Mouse (Mus musculus) limb, embryonic 11.5 days (tissue): ENCODE measurements around the gene Trim2. TPM values are rescaled to one million over a fixed set of nuclear protein-coding genes. Genes with fewer than 3 reads are reported as not detected.

Source experiments
- ATAC-seq: fragments of 200-750 bp; cut with Nextera tagmentation; 2 replicates; pipeline ENCODE4 v1.8.0; 2017; ENCODE audit warnings: low read depth; ENCODE audit not compliant: insufficient number of reproducible peaks, low FRiP score, low TSS enrichment
- DNase-seq: peaks from one replicate; pipeline ENCODE4 v3.0.0-alpha.2; 2015; ENCODE audit warnings: low spot score
- H3K27ac ChIP-seq: fragments of 300-500 bp; sonication (generic); replicated peaks from 2 replicates; pipeline ENCODE4 v1.5.1; 2014; ENCODE audit warnings: low read depth, mild to moderate bottlenecking, low read length
- H3K27me3 ChIP-seq: fragments of 300-500 bp; sonication (generic); 2 replicates; pipeline ENCODE4 v1.6.1; 2014; ENCODE audit warnings: mild to moderate bottlenecking, low read length, mixed read lengths; ENCODE audit not compliant: control insufficient read depth, insufficient read depth
- H3K36me3 ChIP-seq: fragments of 300-500 bp; sonication (generic); 2 replicates; pipeline ENCODE4 v1.6.1; 2014; ENCODE audit warnings: mild to moderate bottlenecking, low read length, moderate library complexity, mixed read lengths; ENCODE audit not compliant: control insufficient read depth, insufficient read depth
- H3K4me1 ChIP-seq: fragments of 300-500 bp; sonication (generic); 2 replicates; pipeline ENCODE4 v1.6.1; 2014; ENCODE audit warnings: low read length, mixed read lengths; ENCODE audit not compliant: control insufficient read depth, insufficient read depth
- H3K4me2 ChIP-seq: fragments of 300-500 bp; sonication (generic); 2 replicates; pipeline ENCODE4 v1.6.1; 2014; ENCODE audit warnings: low read depth, mild to moderate bottlenecking, moderate library complexity; ENCODE audit not compliant: severe bottlenecking
- H3K4me3 ChIP-seq: fragments of 300-500 bp; sonication (generic); 2 replicates; pipeline ENCODE4 v1.5.1; 2014; ENCODE audit warnings: low read depth, low read length
- H3K9ac ChIP-seq: fragments of 300-500 bp; sonication (generic); 2 replicates; pipeline ENCODE4 v1.6.1; 2014; ENCODE audit warnings: mild to moderate bottlenecking, low read length
- H3K9me3 ChIP-seq: fragments of 300-500 bp; sonication (generic); 2 replicates; pipeline ENCODE4 v1.6.1; 2016; ENCODE audit warnings: low read length; ENCODE audit not compliant: control insufficient read depth
- WGBS: fragments of 180-500 bp; shearing (Covaris S2); extraction: QIAGEN DNeasy Blood & Tissue Kit; methylation state at CpG from one replicate; pipeline ENCODE4 v1.1.7; 2014; 5-methylcytosine and 5-hydroxymethylcytosine counted together
- polyA plus RNA-seq: library from polyadenylated mRNA; unstranded; fragments of >200 nt; fragmentation: Nextera tagmentation; extraction: Ambion mirVana; gene quantifications from 2 replicates; pipeline ENCODE4 v1.2.1, GENCODE M21; 2014

Trim2 gene
- polyA plus RNA-seq, 1 experiment from 2014 or later = 12.4 TPM

- H3K9ac ChIP-seq = no peak overlapping the region
- no peaks in the 10 kb centered on the region for H3K9me3 ChIP-seq
- no peak overlapping the region for H3K27ac ChIP-seq
- DNase-seq (no peak), ATAC-seq (no peak)
- no peak overlapping the region for H3K4me3 ChIP-seq
- H3K4me2 ChIP-seq = no peak overlapping the region
- peaks cover 19% of the 10 kb centered on the region for H3K4me1 ChIP-seq
- WGBS = 88% methylated on average over 10 of the region's 10 CpGs
- H3K36me3 ChIP-seq = no peaks in the 10 kb centered on the region
- peaks cover 6% of the 10 kb centered on the region; the same call in 1 of the 2 replicates for H3K27me3 ChIP-seq
These were observed 34.2 kb downstream of the Trim2 start for GRCm38 (mm10) chr3:84272293-84273015.

GRCm38 (mm10) chr3:84271794-84272193, 34.9 kb downstream of the Trim2 start:
- Histone ChIP-seq H3K27ac (no peak overlapping the region), H3K9me3 (no peaks in the 10 kb centered on the region), H3K4me1 (peaks cover 19% of the 10 kb centered on the region), H3K4me3 (no peak overlapping the region), H3K9ac (no peak overlapping the region), H3K36me3 (no peaks in the 10 kb centered on the region), H3K27me3 (peaks cover 6% of the 10 kb centered on the region; the same call in 1 of the 2 replicates), H3K4me2 (no peak overlapping the region)
- DNase-seq = no peak
- 94% methylated on average over 10 of the region's 10 CpGs for WGBS
- ATAC-seq = no peak

GRCm38 (mm10) chr3:84271058-84271457, 35.6 kb downstream of the Trim2 start:
- 65% methylated on average over 6 of the region's 6 CpGs for WGBS
- Histone ChIP-seq H3K27me3 (peaks cover 9% of the 10 kb centered on the region), H3K4me3 (no peak overlapping the region), H3K9ac (no peak overlapping the region), H3K27ac (no peak overlapping the region), H3K4me2 (no peak overlapping the region), H3K36me3 (no peaks in the 10 kb centered on the region), H3K9me3 (no peaks in the 10 kb centered on the region), H3K4me1 (peaks cover 19% of the 10 kb centered on the region)
- ATAC-seq (no peak), DNase-seq (no peak)

GRCm38 (mm10) chr3:84270624-84270995, 36.1 kb downstream of the Trim2 start:
- H3K4me3 ChIP-seq = peak overlapping the region; percentile 7; the same call in 1 of the 2 replicates
- peak overlapping the region; percentile 42 for H3K4me2 ChIP-seq
- H3K9ac ChIP-seq = no peak overlapping the region
- H3K9me3 ChIP-seq = no peaks in the 10 kb centered on the region
- DNase-seq (no peak), ATAC-seq (peak; percentile 54; the same call in 1 of the 2 replicates)
- peaks cover 19% of the 10 kb centered on the region for H3K4me1 ChIP-seq
- no peaks in the 10 kb centered on the region for H3K36me3 ChIP-seq
- peaks cover 9% of the 10 kb centered on the region for H3K27me3 ChIP-seq
- H3K27ac ChIP-seq = no peak overlapping the region
- 5% methylated on average over 3 of the region's 3 CpGs for WGBS

GRCm38 (mm10) chr3:84269987-84270623, 36.6 kb downstream of the Trim2 start:
- Histone ChIP-seq H3K27me3 (peaks cover 9% of the 10 kb centered on the region), H3K36me3 (no peaks in the 10 kb centered on the region), H3K9me3 (no peaks in the 10 kb centered on the region), H3K4me3 (peak overlapping the region; percentile 7; the same call in 1 of the 2 replicates), H3K27ac (no peak overlapping the region), H3K4me2 (peak overlapping the region; percentile 42), H3K9ac (no peak overlapping the region), H3K4me1 (peaks cover 19% of the 10 kb centered on the region)
- 4% methylated on average over 13 of the region's 13 CpGs for WGBS
- ATAC-seq = peak; percentile 53
- peak; percentile 74 for DNase-seq

- no peak overlapping the region for H3K9ac ChIP-seq
- H3K36me3 ChIP-seq = no peaks in the 10 kb centered on the region
- H3K27me3 ChIP-seq = peaks cover 9% of the 10 kb centered on the region
- 53% methylated on average over 3 of the region's 3 CpGs for WGBS
- ATAC-seq = no peak
- H3K4me1 ChIP-seq = peaks cover 19% of the 10 kb centered on the region
- H3K4me3 ChIP-seq = no peak overlapping the region
- peak; percentile 54 for DNase-seq
- no peaks in the 10 kb centered on the region for H3K9me3 ChIP-seq
- no peak overlapping the region for H3K27ac ChIP-seq
- H3K4me2 ChIP-seq = no peak overlapping the region
These were observed 38.2 kb downstream of the Trim2 start for GRCm38 (mm10) chr3:84268434-84268833.

- Histone ChIP-seq H3K9me3 (no peaks in the 10 kb centered on the region), H3K4me3 (no peak overlapping the region), H3K4me1 (peaks cover 19% of the 10 kb centered on the region), H3K27ac (no peak overlapping the region), H3K9ac (no peak overlapping the region), H3K27me3 (peaks cover 9% of the 10 kb centered on the region), H3K4me2 (no peak overlapping the region), H3K36me3 (no peaks in the 10 kb centered on the region)
- ATAC-seq (no peak), DNase-seq (no peak)
- WGBS = 76% methylated on average over 3 of the region's 3 CpGs
These were observed 40.2 kb downstream of the Trim2 start for GRCm38 (mm10) chr3:84266391-84266931.

GRCm38 (mm10) chr3:84265084-84265483, 41.6 kb downstream of the Trim2 start:
- Histone ChIP-seq H3K9me3 (no peaks in the 10 kb centered on the region), H3K9ac (no peak overlapping the region), H3K36me3 (no peaks in the 10 kb centered on the region), H3K27ac (no peak overlapping the region), H3K27me3 (peaks cover 9% of the 10 kb centered on the region), H3K4me2 (no peak overlapping the region), H3K4me3 (no peak overlapping the region), H3K4me1 (peaks cover 21% of the 10 kb centered on the region)
- DNase-seq (no peak), ATAC-seq (no peak)
- WGBS = 65% methylated on average over 1 of the region's 1 CpGs
